Mouse (Mus musculus) ES-E14 (cell line): ENCODE measurements at regions not wholly inside any gene's neighbourhood (a gene's known extent, or its start where the extent isn't known, plus 50 kb on each side); places are given as distances from the start of the nearest gene placed in this dataset.

Experiments used
- ZC3H11A ChIP-seq: IDR thresholded peaks from 2 replicates; pipeline ENCODE4 v1.6.1; 2012; ENCODE audit warnings: low read depth, mild to moderate bottlenecking, inconsistent platforms, low read length, borderline replicate concordance
- ZNF384 ChIP-seq: IDR thresholded peaks from 2 replicates; pipeline ENCODE4 v1.6.1; 2012; ENCODE audit warnings: low read depth, low read length, inconsistent platforms

GRCm38 (mm10) chr9:90691676-90692661, 421.4 kb upstream of the Tbc1d2b start:
- TF ChIP-seq ZNF384 (no peak), ZC3H11A (no peak)
